Mouse (Mus musculus) lung, embryonic 16.5 days (tissue): ENCODE results near the gene Pibf1. TPM values are rescaled to one million over a fixed set of nuclear protein-coding genes. Genes with fewer than 3 reads are reported as not detected.

Experiments
- ATAC-seq: fragments of 200-750 bp; cut with Nextera tagmentation; 2 replicates; pipeline ENCODE4 v1.8.0; 2017; ENCODE audit warnings: low read depth, mild to moderate bottlenecking, moderate library complexity
- H3K27ac ChIP-seq: fragments of 300-500 bp; sonication (generic); 2 replicates; pipeline ENCODE4 v1.5.1; 2014; ENCODE audit warnings: mild to moderate bottlenecking, control low read depth, low read length
- H3K27me3 ChIP-seq: fragments of 300-500 bp; sonication (generic); 2 replicates; pipeline ENCODE4 v1.6.1; 2014; ENCODE audit warnings: low read depth, low read length, mixed read lengths; ENCODE audit not compliant: control insufficient read depth, insufficient read depth
- H3K36me3 ChIP-seq: fragments of 300-500 bp; sonication (generic); 2 replicates; pipeline ENCODE4 v1.6.1; 2014; ENCODE audit warnings: low read length; ENCODE audit not compliant: control insufficient read depth, insufficient read depth
- H3K4me1 ChIP-seq: fragments of 300-500 bp; sonication (generic); replicated peaks from 2 replicates; pipeline ENCODE4 v1.6.1; 2014; ENCODE audit warnings: low read length, mixed read lengths; ENCODE audit not compliant: control insufficient read depth, insufficient read depth
- H3K4me2 ChIP-seq: fragments of 300-500 bp; sonication (generic); 2 replicates; pipeline ENCODE4 v1.6.1; 2014; ENCODE audit warnings: low read depth, low read length, control low read depth
- H3K4me3 ChIP-seq: fragments of 300-500 bp; sonication (generic); 2 replicates; pipeline ENCODE4 v1.5.1; 2014; ENCODE audit warnings: mild to moderate bottlenecking, low read length, control low read depth
- H3K9ac ChIP-seq: fragments of 300-500 bp; sonication (generic); 2 replicates; pipeline ENCODE4 v1.6.1; 2014; ENCODE audit warnings: low read length, control low read depth
- H3K9me3 ChIP-seq: fragments of 300-500 bp; sonication (generic); 2 replicates; pipeline ENCODE4 v1.6.1; 2016; ENCODE audit warnings: low read length; ENCODE audit not compliant: control insufficient read depth
- WGBS: fragments of 180-500 bp; shearing (Covaris S2); extraction: QIAGEN DNeasy Blood & Tissue Kit; methylation state at CpG from one replicate; pipeline ENCODE4 v1.1.7; 2014; 5-methylcytosine and 5-hydroxymethylcytosine counted together
- polyA plus RNA-seq: library from polyadenylated mRNA; unstranded; fragments of >200 nt; fragmentation: Nextera tagmentation; extraction: Ambion mirVana; gene quantifications from 2 replicates; pipeline ENCODE4 v1.2.1, GENCODE M21; 2015

The Pibf1 gene
- polyA plus RNA-seq, 1 experiment from 2014 or later, result 19.9 TPM

- ATAC-seq, result no peak
- Histone ChIP-seq H3K36me3 (no peaks in the 10 kb centered on the region), H3K27ac (no peak overlapping the region), H3K9ac (no peak overlapping the region), H3K27me3 (no peaks in the 10 kb centered on the region), H3K4me2 (no peak overlapping the region), H3K4me1 (no peaks in the 10 kb centered on the region), H3K9me3 (no peaks in the 10 kb centered on the region), H3K4me3 (no peak overlapping the region)
- 75% methylated on average over 11 of the region's 11 CpGs for WGBS
Observed at GRCm38 (mm10) chr14:99229071-99229780, 130.0 kb downstream of the Pibf1 start.

DNA sequence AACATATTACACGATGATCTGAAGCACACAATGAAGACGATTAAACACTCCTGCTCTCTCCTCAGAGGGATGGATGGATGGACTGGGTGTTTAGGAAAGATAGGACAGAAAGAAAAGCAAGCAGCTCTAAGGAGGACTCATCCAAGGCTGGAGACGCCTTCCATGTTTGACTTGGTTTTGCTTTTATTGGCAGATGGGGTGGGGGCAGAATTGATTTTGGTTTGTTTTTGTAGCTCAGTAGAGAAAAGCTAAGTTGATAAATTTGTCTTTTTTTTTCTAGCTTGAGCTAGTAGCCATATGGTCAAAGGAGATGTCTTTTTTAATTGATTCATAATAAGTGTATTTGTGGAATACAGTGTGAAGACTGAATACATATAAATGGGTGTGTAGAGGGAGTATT, 133.8 kb downstream of the Pibf1 start:
- Histone ChIP-seq H3K4me3 (no peak overlapping the region), H3K27ac (no peak overlapping the region), H3K27me3 (no peaks in the 10 kb centered on the region), H3K36me3 (no peaks in the 10 kb centered on the region), H3K4me1 (peaks cover 5% of the 10 kb centered on the region; the same call in 1 of the 2 replicates), H3K9me3 (no peaks in the 10 kb centered on the region), H3K4me2 (no peak overlapping the region), H3K9ac (no peak overlapping the region)
- no peak for ATAC-seq
- 85% methylated on average over 3 of the region's 3 CpGs for WGBS

DNA sequence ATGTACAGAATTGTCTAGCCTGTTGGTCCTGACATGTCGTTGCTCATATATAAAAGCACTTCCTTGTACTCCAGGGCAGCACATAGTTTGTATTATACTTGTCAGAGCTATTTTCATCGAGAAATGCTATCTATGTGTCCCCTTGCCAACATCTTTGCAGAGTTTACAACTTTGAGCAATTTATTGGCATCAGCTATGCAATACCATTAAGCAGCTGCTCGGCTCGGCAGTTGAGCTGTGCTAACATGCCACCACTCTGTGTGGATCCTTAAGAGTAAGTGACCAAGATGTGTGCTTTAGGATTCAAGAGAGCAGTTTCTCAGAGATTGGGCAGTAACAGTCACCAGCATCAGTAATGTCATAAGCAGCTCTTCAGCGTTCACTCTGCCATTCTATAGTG, 137.9 kb downstream of the Pibf1 start:
- ATAC-seq, result peak; percentile 56; the same call in 1 of the 2 replicates
- peaks cover 5% of the 10 kb centered on the region; the same call in 1 of the 2 replicates for H3K4me1 ChIP-seq
- H3K9ac ChIP-seq, result no peak overlapping the region
- no peaks in the 10 kb centered on the region for H3K27me3 ChIP-seq
- H3K9me3 ChIP-seq, result no peaks in the 10 kb centered on the region
- no peaks in the 10 kb centered on the region for H3K36me3 ChIP-seq
- H3K4me2 ChIP-seq, result no peak overlapping the region
- no peak overlapping the region for H3K4me3 ChIP-seq
- H3K27ac ChIP-seq, result no peak overlapping the region
- WGBS, result 53% methylated on average over 5 of the region's 5 CpGs

GRCm38 (mm10) chr14:99240563-99240962, 141.3 kb downstream of the Pibf1 start:
- Histone ChIP-seq H3K9me3 (no peaks in the 10 kb centered on the region), H3K4me2 (no peak overlapping the region), H3K4me1 (peaks cover 5% of the 10 kb centered on the region; the same call in 1 of the 2 replicates), H3K27ac (no peak overlapping the region), H3K4me3 (no peak overlapping the region), H3K36me3 (peaks cover 3% of the 10 kb centered on the region; the same call in 1 of the 2 replicates), H3K9ac (no peak overlapping the region), H3K27me3 (no peaks in the 10 kb centered on the region)
- 83% methylated on average over 11 of the region's 11 CpGs for WGBS
- no peak for ATAC-seq

- Histone ChIP-seq H3K4me2 (no peak overlapping the region), H3K27ac (no peak overlapping the region), H3K27me3 (no peaks in the 10 kb centered on the region), H3K9ac (no peak overlapping the region), H3K4me1 (no peaks in the 10 kb centered on the region), H3K9me3 (no peaks in the 10 kb centered on the region), H3K4me3 (no peak overlapping the region), H3K36me3 (peaks cover 3% of the 10 kb centered on the region; the same call in 1 of the 2 replicates)
- ATAC-seq, result peak; percentile 54
- 52% methylated on average over 3 of the region's 3 CpGs for WGBS
Observed at GRCm38 (mm10) chr14:99244508-99244907, 145.3 kb downstream of the Pibf1 start.

GRCm38 (mm10) chr14:99262026-99262425, 162.8 kb downstream of the Pibf1 start:
- Histone ChIP-seq H3K4me1 (no peaks in the 10 kb centered on the region), H3K27ac (no peak overlapping the region), H3K4me3 (no peak overlapping the region), H3K27me3 (no peaks in the 10 kb centered on the region), H3K9me3 (no peaks in the 10 kb centered on the region), H3K9ac (no peak overlapping the region), H3K36me3 (no peaks in the 10 kb centered on the region), H3K4me2 (no peak overlapping the region)
- ATAC-seq, result no peak
- 91% methylated on average over 12 of the region's 12 CpGs for WGBS

GRCm38 (mm10) chr14:99263816-99264215, 164.6 kb downstream of the Pibf1 start:
- Histone ChIP-seq H3K27ac (no peak overlapping the region), H3K36me3 (no peaks in the 10 kb centered on the region), H3K27me3 (no peaks in the 10 kb centered on the region), H3K9ac (no peak overlapping the region), H3K4me3 (no peak overlapping the region), H3K9me3 (no peaks in the 10 kb centered on the region), H3K4me2 (no peak overlapping the region), H3K4me1 (no peaks in the 10 kb centered on the region)
- WGBS, result 85% methylated on average over 6 of the region's 6 CpGs
- no peak for ATAC-seq

- 85% methylated on average over 14 of the region's 14 CpGs for WGBS
- no peaks in the 10 kb centered on the region for H3K9me3 ChIP-seq
- no peak overlapping the region for H3K27ac ChIP-seq
- H3K9ac ChIP-seq, result no peak overlapping the region
- no peak for ATAC-seq
- H3K4me2 ChIP-seq, result no peak overlapping the region
- no peaks in the 10 kb centered on the region for H3K4me1 ChIP-seq
- H3K4me3 ChIP-seq, result no peak overlapping the region
- H3K36me3 ChIP-seq, result no peaks in the 10 kb centered on the region
- no peaks in the 10 kb centered on the region for H3K27me3 ChIP-seq
Observed at GRCm38 (mm10) chr14:99265791-99266190, 166.6 kb downstream of the Pibf1 start.

DNA sequence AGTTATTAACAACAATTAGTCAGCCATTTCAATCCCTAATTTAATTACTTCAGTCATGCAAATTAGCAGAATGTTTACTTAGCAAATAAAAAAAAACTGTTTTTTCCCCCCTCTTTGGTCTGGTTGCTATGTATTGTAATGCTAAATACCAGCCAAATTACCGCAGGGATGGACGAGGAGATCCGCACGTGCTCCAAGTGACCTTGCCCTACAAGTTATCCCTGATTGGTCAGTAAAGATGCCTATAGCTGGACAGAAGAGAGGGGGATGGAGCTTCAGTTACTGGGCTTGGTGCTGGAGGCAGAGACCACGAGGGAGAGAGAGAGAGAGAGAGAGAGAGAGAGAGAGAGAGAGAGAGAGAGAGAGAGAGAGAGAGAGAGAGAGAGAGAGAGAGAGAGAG, 167.5 kb downstream of the Pibf1 start:
- 73% methylated on average over 5 of the region's 5 CpGs for WGBS
- Histone ChIP-seq H3K9me3 (no peaks in the 10 kb centered on the region), H3K4me3 (no peak overlapping the region), H3K4me2 (no peak overlapping the region), H3K9ac (no peak overlapping the region), H3K27ac (no peak overlapping the region), H3K27me3 (no peaks in the 10 kb centered on the region), H3K4me1 (no peaks in the 10 kb centered on the region), H3K36me3 (no peaks in the 10 kb centered on the region)
- no peak for ATAC-seq
